Comparison of ENCODE assay signal across 9 mouse cellular contexts in the genomic region with DNA sequence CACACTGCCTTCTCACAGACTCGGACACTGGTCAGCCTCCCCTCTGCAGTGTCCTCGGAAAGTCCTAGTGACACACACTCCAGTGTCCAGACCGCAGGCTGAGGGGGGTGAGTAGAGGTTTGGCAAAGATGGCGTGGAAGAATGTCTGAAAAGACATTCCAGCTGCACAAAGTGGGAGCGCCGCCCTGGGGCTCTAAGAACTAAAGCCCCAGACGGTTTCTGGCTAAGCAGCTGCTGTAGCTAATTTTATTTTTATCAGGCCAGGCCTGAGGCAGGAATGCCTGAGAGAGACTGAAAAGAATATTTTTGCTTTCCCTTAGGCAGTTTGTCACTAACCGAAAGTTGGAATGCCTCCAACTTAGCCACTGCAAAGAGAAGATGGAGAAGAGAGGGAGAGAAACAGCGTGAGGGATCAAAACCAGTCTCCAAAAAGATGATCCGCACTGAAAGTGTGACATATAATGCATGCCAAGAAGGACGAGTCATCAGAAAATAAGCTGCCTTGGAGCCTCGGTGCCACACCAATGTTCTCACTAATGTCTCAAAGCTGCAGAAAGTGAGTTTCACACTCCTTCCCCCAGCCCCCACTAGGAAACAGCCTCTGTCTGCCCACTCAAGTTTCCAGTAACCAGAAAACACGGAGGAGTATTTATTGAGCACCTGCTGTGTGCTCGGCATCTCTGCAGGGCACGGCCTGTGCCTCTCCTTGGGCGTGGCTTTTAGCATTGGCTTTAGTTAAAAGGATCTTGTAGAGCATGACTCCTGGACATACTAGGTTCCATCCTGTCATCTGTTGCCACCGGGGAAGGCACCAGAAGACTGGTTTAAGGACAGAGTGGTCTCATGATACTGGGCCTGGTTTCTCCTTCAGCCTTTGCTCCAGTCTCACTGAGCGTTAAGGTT. TPM values are rescaled to one million over a fixed set of nuclear protein-coding genes. Genes with fewer than 3 reads are reported as not detected.
DNase-seq lines count a peak whose midpoint lies in the region; ATAC-seq lines count a peak whose summit lies in the region.
"Had no signal": no experiment of that assay in that cellular context is flagged by ENCODE, and none has a peak within 500 bp of the region (broad histone marks: within the 10 kb centered on the region; RNA-seq: fewer than 3 reads in every experiment).

No protein-coding gene starts in this region.

- H3K27me3 ChIP-seq in kidney, embryonic 14.5 days (ENCODE audit: control insufficient read depth, insufficient read depth, low read length) = no peaks in the 10 kb centered on the region
- no peaks in the 10 kb centered on the region for H3K27me3 ChIP-seq in kidney, embryonic 16.5 days (ENCODE audit: insufficient read depth, low read length)
- H3K27me3 ChIP-seq: liver, embryonic 13.5 days had no signal

- 0 out of 2 replicates have a peak, but pooled peaks cover 7% of the 10 kb centered on the region for H3K4me1 ChIP-seq in kidney, embryonic 14.5 days (ENCODE audit: control insufficient read depth, insufficient read depth, low read length)
- peaks cover 9% of the 10 kb centered on the region; the same call in 1 of the 2 replicates for H3K4me1 ChIP-seq in kidney, embryonic 16.5 days (ENCODE audit: insufficient read depth, low read length)

- no peak for DNase-seq in kidney, adult 8-10 months
- DNase-seq in gastrocnemius, postnatal 36 days = peak; percentile 33 to 39
- DNase-seq in lung, postnatal 10 days = peak; percentile 85
- peak; percentile 60 for DNase-seq in testis, postnatal 10 days (ENCODE audit: low spot score)
- DNase-seq in spleen, adult 12 weeks (ENCODE audit: low spot score) = no peak
- DNase-seq: liver, embryonic 13.5 days had no signal

- no peak overlapping the region for H3K4me2 ChIP-seq in kidney, embryonic 14.5 days (replicated peaks; ENCODE audit: low read depth, low read length)
- no peak overlapping the region for H3K4me2 ChIP-seq in kidney, embryonic 16.5 days (replicated peaks; ENCODE audit: low read depth, low read length)
- H3K4me2 ChIP-seq: liver, embryonic 13.5 days had no signal

- intact Hi-C loops in gastrocnemius, postnatal 36 days (cut with DNase I) = no loop called here

- H3K9ac ChIP-seq in kidney, embryonic 14.5 days (ENCODE audit: low read depth, low read length) = no peak overlapping the region
- H3K9ac ChIP-seq in kidney, embryonic 16.5 days (replicated peaks; ENCODE audit: low read length) = no peak overlapping the region
- H3K9ac ChIP-seq: liver, embryonic 13.5 days had no signal

- WGBS in kidney, embryonic 14.5 days = 78% methylated on average over 18 of the region's 18 CpGs
- WGBS in kidney, embryonic 16.5 days = 71% methylated on average over 18 of the region's 18 CpGs

- H3K36me3 ChIP-seq in kidney, embryonic 14.5 days (ENCODE audit: control insufficient read depth, insufficient read depth, low read length) = no peaks in the 10 kb centered on the region; the same call in 1 of the 2 replicates
- H3K36me3 ChIP-seq in kidney, embryonic 16.5 days (ENCODE audit: insufficient read depth, low read length) = no peaks in the 10 kb centered on the region
- H3K36me3 ChIP-seq: liver, embryonic 13.5 days had no signal

- no peak overlapping the region for H3K4me3 ChIP-seq in kidney, embryonic 14.5 days (ENCODE audit: low read length)
- no peak overlapping the region for H3K4me3 ChIP-seq in kidney, embryonic 16.5 days (ENCODE audit: low read length)
- H3K4me3 ChIP-seq: liver, embryonic 13.5 days had no signal

- no peak overlapping the region for H3K27ac ChIP-seq in kidney, embryonic 14.5 days (ENCODE audit: low read depth, low read length)
- H3K27ac ChIP-seq in kidney, embryonic 16.5 days (ENCODE audit: low read length) = peak overlapping the region; percentile 32; the same call in 1 of the 2 replicates
- H3K27ac ChIP-seq: liver, embryonic 13.5 days had no signal

- ATAC-seq in kidney, embryonic 14.5 days (ENCODE audit: low FRiP score, low TSS enrichment) = peak; percentile 26; the same call in 1 of the 2 replicates
- 0 out of 2 replicates have a peak, but pooled peaks have one; percentile 18 for ATAC-seq in common myeloid progenitor, adult 5-6 weeks (replicated peaks; ENCODE audit: low read depth, poor library complexity, severe bottlenecking)
- ATAC-seq in kidney, embryonic 16.5 days (ENCODE audit: low FRiP score, low TSS enrichment) = no peak

- no peaks in the 10 kb centered on the region for H3K9me3 ChIP-seq in kidney, embryonic 14.5 days (ENCODE audit: control insufficient read depth, low read length)
- H3K9me3 ChIP-seq in kidney, embryonic 16.5 days (ENCODE audit: low read length) = no peaks in the 10 kb centered on the region
- H3K9me3 ChIP-seq: liver, embryonic 13.5 days had no signal

RNA-seq across cellular contexts. Expression of gene Rftn2, which starts 24.5 kb away (rescaled TPM):
- polyA plus RNA-seq in kidney, embryonic 14.5 days (2014; fragmentation: Nextera tagmentation; extraction: Ambion mirVana) = 4.8 and 6.6 TPM in 2 replicates
- total RNA-seq in common myeloid progenitor, adult 5-6 weeks (2017) = 2.5 and 2.7 TPM in 2 replicates
- 1 to 10 TPM; 2.9 to 3.7 TPM for total RNA-seq in gastrocnemius, postnatal 36 days (2021)
- 7.6 and 9.0 TPM in 2 replicates for polyA plus RNA-seq in kidney, embryonic 16.5 days (2015; fragmentation: Nextera tagmentation; extraction: Ambion mirVana)

RNA-seq across cellular contexts. Expression of gene Mars2, which starts 34.9 kb away (rescaled TPM):
- polyA plus RNA-seq in kidney, embryonic 14.5 days (2014; fragmentation: Nextera tagmentation; extraction: Ambion mirVana) = 2.1 and 2.4 TPM in 2 replicates
- 10.1 and 10.9 TPM in 2 replicates for total RNA-seq in common myeloid progenitor, adult 5-6 weeks (2017)
- total RNA-seq in gastrocnemius, postnatal 36 days (2021) = 1 to 10 TPM; 2.4 to 3.1 TPM
- polyA plus RNA-seq in kidney, embryonic 16.5 days (2015; fragmentation: Nextera tagmentation; extraction: Ambion mirVana) = 2.2 and 2.6 TPM in 2 replicates

Comparison
In these comparisons a context has a peak if more than half of its experiments do, and no peak if none do; other contexts are left out.
1. DNase-seq: peak in gastrocnemius, postnatal 36 days (2 of 2), lung, postnatal 10 days (single experiment) and testis, postnatal 10 days (single experiment); none in kidney, adult 8-10 months (0 of 2) and spleen, adult 12 weeks (single experiment).